Mouse (Mus musculus) forebrain, embryonic 10.5 days (tissue): ENCODE measurements around the gene Abi3bp. TPM values are rescaled to one million over a fixed set of nuclear protein-coding genes. Genes with fewer than 3 reads are reported as not detected.

Source experiments
- DNase-seq: peaks from one replicate; pipeline ENCODE4 v3.0.0-alpha.2; 2017; ENCODE audit warnings: low spot score; ENCODE audit errors: extremely low spot score
- H3K27ac ChIP-seq: fragments of 300-500 bp; sonication (generic); 2 replicates; pipeline ENCODE4 v1.5.1; 2016; ENCODE audit warnings: mild to moderate bottlenecking
- H3K27me3 ChIP-seq: fragments of 300-500 bp; sonication (generic); 2 replicates; pipeline ENCODE4 v1.6.1; 2016; ENCODE audit warnings: mild to moderate bottlenecking; ENCODE audit not compliant: poor library complexity, severe bottlenecking
- H3K36me3 ChIP-seq: fragments of 300-500 bp; sonication (generic); replicated peaks from 2 replicates; pipeline ENCODE4 v1.6.1; 2016; ENCODE audit warnings: mild to moderate bottlenecking, moderate library complexity
- H3K4me1 ChIP-seq: fragments of 300-500 bp; sonication (generic); 2 replicates; pipeline ENCODE4 v1.6.1; 2016
- H3K4me3 ChIP-seq: fragments of 300-500 bp; sonication (generic); 2 replicates; pipeline ENCODE4 v1.5.1; 2016; ENCODE audit warnings: mild to moderate bottlenecking, moderate library complexity
- H3K9me3 ChIP-seq: fragments of 300-500 bp; sonication (generic); 2 replicates; pipeline ENCODE4 v1.6.1; 2016; ENCODE audit warnings: mild to moderate bottlenecking, moderate library complexity
- WGBS: fragments of 180-500 bp; shearing (Covaris S2); methylation state at CpG from one replicate; pipeline ENCODE4 v1.1.7; 2016; 5-methylcytosine and 5-hydroxymethylcytosine counted together
- polyA plus RNA-seq: library from polyadenylated mRNA; unstranded; fragments of >200 nt; fragmentation: Nextera tagmentation; extraction: Ambion mirVana; gene quantifications from 2 replicates; pipeline ENCODE4 v1.2.1, GENCODE M21; 2016

Abi3bp gene
- polyA plus RNA-seq, 1 experiment from 2014 or later = 0.19 TPM

DNA sequence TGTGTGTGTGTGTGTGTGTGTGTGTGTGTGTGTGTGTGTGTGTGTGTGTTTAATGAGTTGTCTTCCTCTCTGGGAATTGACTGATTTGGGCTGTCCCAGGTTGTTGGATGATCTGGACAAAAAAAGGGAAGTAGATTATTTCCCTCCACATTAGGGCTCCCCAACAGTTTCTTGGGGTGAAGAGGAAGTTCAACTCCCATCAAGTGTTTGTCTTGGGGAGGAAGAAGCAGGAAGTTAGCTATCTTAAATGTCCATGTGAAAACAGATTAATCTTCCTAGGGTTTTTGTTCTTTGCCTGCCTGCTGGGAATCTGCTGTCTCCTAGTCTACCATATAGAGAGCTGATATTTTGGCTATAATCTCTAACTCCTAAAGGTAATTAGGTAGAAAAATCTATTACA, 181.2 kb downstream of the Abi3bp start:
- no peaks in the 10 kb centered on the region for H3K9me3 ChIP-seq
- no peak overlapping the region for H3K4me3 ChIP-seq
- H3K27me3 ChIP-seq = no peaks in the 10 kb centered on the region
- no peaks in the 10 kb centered on the region for H3K4me1 ChIP-seq
- H3K27ac ChIP-seq = no peak overlapping the region
- no peaks in the 10 kb centered on the region for H3K36me3 ChIP-seq
- DNase-seq = no peak

DNA sequence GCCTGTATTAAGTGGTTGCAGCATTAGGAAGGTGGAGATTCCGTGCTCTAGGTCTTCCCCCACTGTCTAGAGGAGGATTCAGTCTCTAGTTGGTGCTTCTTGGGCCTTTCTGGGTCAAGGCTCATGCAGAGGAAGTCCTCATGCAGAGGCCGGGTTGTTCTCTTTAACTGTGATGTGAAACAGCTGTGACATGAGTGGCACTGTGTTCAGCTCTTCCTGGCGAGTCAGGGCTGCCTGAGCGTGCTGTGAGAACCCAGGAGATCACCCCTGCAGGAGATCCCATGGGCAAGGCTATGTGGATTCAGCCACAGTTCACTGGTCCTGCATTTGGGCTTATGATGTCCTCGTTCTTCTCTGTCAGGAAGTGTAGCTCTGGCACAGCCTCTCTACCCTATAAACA, 191.8 kb downstream of the Abi3bp start:
- 77% methylated on average over 5 of the region's 5 CpGs for WGBS
- no peak for DNase-seq
- no peak overlapping the region for H3K27ac ChIP-seq

DNA sequence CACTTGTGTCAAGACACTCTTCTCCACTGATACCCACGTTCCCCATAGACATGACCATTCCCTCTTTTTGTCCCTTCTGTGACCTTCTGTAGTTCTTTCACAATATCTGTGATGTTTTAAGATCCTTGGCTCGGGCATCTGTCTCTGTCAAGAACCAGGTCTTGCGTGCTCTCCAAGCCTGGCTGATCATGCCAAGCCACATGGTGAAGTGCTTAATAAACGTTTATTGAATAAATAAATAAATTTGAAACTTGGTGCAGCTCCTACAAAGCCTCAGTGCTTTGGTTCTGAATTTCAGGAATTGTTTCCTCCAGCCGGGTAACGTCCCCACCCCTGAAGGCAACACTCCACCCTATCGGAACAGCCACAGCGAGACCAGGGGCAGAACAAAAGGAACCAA, 193.3 kb downstream of the Abi3bp start:
- H3K27ac ChIP-seq = no peak overlapping the region
- no peaks in the 10 kb centered on the region for H3K9me3 ChIP-seq
- no peak for DNase-seq
- no peak overlapping the region for H3K4me3 ChIP-seq
- WGBS = 90% methylated on average over 8 of the region's 8 CpGs
- no peaks in the 10 kb centered on the region for H3K27me3 ChIP-seq
- H3K4me1 ChIP-seq = peaks cover 3% of the 10 kb centered on the region; the same call in 1 of the 2 replicates
- H3K36me3 ChIP-seq = no peaks in the 10 kb centered on the region

More for the DNA sequence above, 191.8 kb downstream of the Abi3bp start:
- H3K36me3 ChIP-seq = no peaks in the 10 kb centered on the region
- peaks cover 3% of the 10 kb centered on the region; the same call in 1 of the 2 replicates for H3K4me1 ChIP-seq
- H3K4me3 ChIP-seq = no peak overlapping the region
- H3K27me3 ChIP-seq = no peaks in the 10 kb centered on the region
- H3K9me3 ChIP-seq = no peaks in the 10 kb centered on the region

DNA sequence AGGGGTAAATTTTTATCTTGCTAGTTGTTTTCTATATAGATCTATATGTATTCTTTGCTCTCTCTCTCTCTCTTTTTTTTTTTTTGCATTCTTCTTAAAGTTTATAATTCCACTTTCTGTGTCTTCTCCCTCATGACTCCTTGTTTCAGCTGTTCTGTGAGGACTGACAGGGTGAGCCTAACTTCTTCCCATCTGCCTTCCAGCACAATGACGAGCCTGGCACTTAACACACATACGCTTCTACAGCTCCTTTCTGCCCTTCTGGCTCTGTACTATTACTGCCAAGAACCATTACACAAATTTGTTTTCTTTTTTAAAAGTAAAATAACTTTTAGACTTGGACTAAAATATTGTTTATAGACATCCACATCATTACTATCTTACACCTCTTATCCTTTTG, 195.7 kb downstream of the Abi3bp start:
- Histone ChIP-seq H3K4me1 (peaks cover 3% of the 10 kb centered on the region; the same call in 1 of the 2 replicates), H3K9me3 (no peaks in the 10 kb centered on the region)
- WGBS = 94% methylated on average over 2 of the region's 2 CpGs

DNA sequence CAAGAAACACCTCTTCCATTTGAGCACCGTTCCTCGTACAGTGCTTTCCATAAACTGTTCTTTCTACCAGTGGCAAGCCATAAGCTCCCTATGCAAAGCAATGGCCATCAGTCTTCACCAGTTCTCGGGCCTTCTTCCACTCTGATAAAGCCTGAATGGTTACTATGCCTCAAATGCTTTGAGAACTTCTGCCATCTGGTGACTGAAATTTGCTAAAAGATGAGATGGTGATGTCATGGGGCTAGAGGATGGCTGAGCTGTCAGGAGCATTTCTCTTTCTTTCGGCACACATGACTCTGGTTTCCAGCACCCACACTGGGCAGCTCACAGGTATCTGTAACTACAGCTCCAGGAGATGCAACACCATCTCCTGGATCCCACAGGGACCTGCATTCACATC, 199.5 kb downstream of the Abi3bp start:
- no peaks in the 10 kb centered on the region for H3K4me1 ChIP-seq
- H3K36me3 ChIP-seq = no peaks in the 10 kb centered on the region
- no peaks in the 10 kb centered on the region for H3K9me3 ChIP-seq
- H3K27me3 ChIP-seq = no peaks in the 10 kb centered on the region
- no peak overlapping the region for H3K4me3 ChIP-seq
- 88% methylated on average over 4 of the region's 4 CpGs for WGBS
- H3K27ac ChIP-seq = no peak overlapping the region
- no peak for DNase-seq

More for the DNA sequence above, 195.7 kb downstream of the Abi3bp start:
- no peak overlapping the region for H3K4me3 ChIP-seq
- no peak overlapping the region for H3K27ac ChIP-seq
- no peak for DNase-seq
- H3K27me3 ChIP-seq = no peaks in the 10 kb centered on the region
- H3K36me3 ChIP-seq = no peaks in the 10 kb centered on the region

DNA sequence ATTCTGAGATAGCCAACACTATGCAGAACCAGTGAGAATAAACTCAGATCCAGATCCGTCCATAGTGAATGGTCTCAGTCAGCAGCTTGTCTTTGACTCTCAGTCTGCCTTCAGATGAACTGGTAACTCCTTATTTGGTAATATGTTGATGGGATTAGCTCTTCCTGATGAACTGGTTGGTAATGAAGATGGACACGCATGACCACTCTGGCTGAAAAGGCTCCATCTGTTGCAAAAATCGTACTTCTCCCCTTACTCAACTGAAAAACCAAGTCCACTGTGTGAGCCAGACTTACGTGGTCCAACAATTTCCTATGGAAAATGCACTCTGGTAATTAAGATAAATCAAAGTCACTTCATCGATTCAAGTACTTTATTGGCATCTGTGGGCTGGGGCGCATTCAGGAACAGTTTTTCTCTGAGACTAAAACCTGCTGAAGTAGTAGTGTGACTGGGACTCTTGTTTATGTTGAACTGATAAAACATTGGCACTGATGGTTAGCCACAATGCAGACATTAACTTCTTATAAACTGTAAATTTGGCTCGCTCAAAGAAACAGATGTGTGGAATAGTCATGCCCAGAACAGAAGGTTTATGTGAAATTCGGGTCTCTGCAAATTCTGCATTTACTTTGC, 203.4 kb downstream of the Abi3bp start:
- Histone ChIP-seq H3K4me3 (no peak overlapping the region), H3K27me3 (no peaks in the 10 kb centered on the region), H3K4me1 (no peaks in the 10 kb centered on the region), H3K36me3 (peaks cover 19% of the 10 kb centered on the region), H3K27ac (no peak overlapping the region), H3K9me3 (no peaks in the 10 kb centered on the region)
- 83% methylated on average over 8 of the region's 8 CpGs for WGBS
- no peak for DNase-seq

DNA sequence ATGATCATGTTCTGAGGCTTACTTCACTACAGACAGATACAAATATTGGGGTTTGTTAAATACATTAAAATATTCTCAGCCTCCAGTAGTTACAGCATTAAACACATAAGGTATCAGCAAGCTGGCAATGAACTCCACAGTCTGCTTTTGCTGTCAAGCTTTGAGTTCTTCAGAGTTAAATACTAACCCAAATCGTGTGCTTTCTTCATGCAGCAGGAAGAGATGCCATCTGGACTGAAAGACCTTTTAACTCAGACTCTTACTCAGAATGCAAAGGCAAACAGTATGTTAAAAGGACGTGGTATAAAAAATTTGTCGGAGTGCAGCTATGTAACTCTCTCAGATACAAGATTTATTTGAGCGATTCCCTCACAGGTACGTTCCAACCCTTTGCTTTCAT, 209.1 kb downstream of the Abi3bp start:
- H3K4me3 ChIP-seq = no peak overlapping the region
- WGBS = 96% methylated on average over 5 of the region's 5 CpGs
- no peak overlapping the region for H3K27ac ChIP-seq
- H3K4me1 ChIP-seq = no peaks in the 10 kb centered on the region
- no peaks in the 10 kb centered on the region for H3K9me3 ChIP-seq
- H3K27me3 ChIP-seq = no peaks in the 10 kb centered on the region
- H3K36me3 ChIP-seq = peaks cover 74% of the 10 kb centered on the region
- no peak for DNase-seq

DNA sequence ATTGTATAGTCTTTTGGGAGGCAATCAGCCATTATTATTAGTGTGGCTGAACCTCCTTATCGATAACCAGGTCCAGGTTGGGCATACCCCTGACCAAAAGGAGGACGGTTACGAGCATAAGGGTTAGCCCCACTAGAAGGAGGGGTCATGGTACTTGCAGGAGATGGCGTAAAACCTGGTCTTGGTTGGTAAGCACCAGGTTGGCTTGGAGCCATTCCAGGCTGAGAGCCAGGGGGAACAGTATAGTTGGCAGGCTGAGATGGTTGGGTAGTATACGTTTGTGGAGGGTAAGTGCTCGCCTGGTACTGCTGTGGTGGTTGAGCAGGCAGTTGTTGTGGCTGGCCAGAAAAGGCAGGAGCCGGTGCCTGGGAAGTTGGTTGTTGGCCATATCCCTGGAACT, 213.0 kb downstream of the Abi3bp start:
- 95% methylated on average over 7 of the region's 7 CpGs for WGBS
- Histone ChIP-seq H3K27ac (no peak overlapping the region), H3K9me3 (no peaks in the 10 kb centered on the region), H3K4me1 (no peaks in the 10 kb centered on the region), H3K27me3 (no peaks in the 10 kb centered on the region), H3K36me3 (peaks cover 93% of the 10 kb centered on the region), H3K4me3 (no peak overlapping the region)
- DNase-seq = no peak

DNA sequence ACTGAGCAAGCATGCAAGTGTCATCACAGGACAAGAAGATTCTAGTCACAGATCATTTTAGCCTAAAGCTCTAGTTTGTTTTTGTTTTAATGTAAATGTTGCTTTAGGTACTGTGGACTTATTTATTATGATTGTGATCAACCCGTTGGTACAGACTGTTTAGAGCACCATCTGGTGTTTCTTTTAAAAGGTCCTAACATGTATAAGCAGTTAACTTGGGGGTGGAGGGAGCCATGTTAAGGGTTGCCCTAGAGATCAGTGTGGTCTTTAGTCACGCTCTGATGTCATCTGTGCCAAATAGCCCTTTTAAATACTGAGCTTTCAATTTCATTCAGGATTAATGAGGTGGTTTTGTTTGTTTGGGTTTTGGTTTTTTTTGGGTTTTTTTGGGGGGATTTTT, 218.8 kb downstream of the Abi3bp start:
- H3K27ac ChIP-seq = no peak overlapping the region
- WGBS = 88% methylated on average over 2 of the region's 2 CpGs
- H3K9me3 ChIP-seq = no peaks in the 10 kb centered on the region
- no peaks in the 10 kb centered on the region for H3K4me1 ChIP-seq
- H3K36me3 ChIP-seq = peaks cover 93% of the 10 kb centered on the region
- no peak for DNase-seq
- H3K27me3 ChIP-seq = no peaks in the 10 kb centered on the region
- no peak overlapping the region for H3K4me3 ChIP-seq

DNA sequence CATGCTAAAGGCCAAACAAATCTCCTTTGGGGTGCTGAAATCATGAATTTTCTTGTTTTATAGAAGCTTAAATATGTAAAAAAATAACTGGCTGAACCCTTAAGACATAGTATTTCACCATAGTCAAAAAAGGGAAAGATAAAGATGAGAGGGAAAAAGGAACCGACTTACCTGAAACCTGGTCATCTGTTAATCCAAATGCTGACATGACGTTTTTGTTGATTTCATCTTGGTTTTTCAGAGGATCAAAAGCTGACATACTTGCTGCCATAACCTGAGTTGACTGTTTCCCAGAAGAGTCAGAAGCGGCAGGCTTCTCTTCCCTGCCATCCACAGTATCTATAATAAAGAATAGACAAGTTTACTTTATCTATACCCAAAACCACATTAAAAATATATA, 223.2 kb downstream of the Abi3bp start:
- DNase-seq = no peak
- no peaks in the 10 kb centered on the region for H3K27me3 ChIP-seq
- H3K36me3 ChIP-seq = peaks cover 87% of the 10 kb centered on the region
- 87% methylated on average over 3 of the region's 3 CpGs for WGBS
- H3K9me3 ChIP-seq = no peaks in the 10 kb centered on the region
- H3K27ac ChIP-seq = no peak overlapping the region
- H3K4me1 ChIP-seq = no peaks in the 10 kb centered on the region
- H3K4me3 ChIP-seq = no peak overlapping the region

DNA sequence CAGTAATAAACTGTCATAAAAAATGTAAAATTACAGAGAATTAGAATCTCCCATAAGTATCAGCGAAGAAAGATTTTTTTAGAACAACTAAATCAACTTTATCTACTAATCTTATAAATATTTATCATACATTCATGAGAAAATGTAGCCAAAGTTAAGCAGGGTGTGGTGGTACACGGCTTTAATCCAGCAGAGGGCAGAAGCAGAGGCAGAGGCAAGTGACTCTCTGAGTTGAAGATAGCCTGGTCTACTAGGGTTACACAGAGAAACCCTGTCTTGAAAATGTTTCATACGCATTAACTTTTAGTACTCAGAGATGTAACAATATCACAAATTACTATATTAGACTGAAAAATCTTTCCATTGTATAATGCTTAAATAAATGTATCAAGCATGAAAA, 228.1 kb downstream of the Abi3bp start:
- no peaks in the 10 kb centered on the region for H3K27me3 ChIP-seq

DNA sequence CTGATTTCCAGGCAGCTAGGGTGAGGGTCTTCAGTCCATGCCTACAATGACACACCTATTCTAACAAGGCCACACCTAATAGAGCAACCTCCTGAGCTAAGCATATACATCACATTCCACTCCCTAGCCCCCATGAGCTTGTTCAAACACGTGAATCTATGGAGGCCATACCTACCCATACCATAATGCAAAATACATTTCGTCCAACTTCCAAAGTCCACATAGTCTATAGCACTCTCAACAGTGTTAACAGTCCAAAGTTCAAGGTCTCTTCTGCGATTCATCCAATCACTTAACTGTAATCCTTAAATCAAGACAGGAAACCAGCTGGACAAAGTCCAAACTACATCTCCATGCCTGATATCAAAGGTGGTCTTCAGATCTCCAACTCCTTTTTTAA, 232.4 kb downstream of the Abi3bp start:
- no peak overlapping the region for H3K4me3 ChIP-seq
- no peaks in the 10 kb centered on the region for H3K27me3 ChIP-seq
- H3K9me3 ChIP-seq = no peaks in the 10 kb centered on the region
- H3K36me3 ChIP-seq = peaks cover 79% of the 10 kb centered on the region
- no peak overlapping the region for H3K27ac ChIP-seq
- no peaks in the 10 kb centered on the region for H3K4me1 ChIP-seq
- WGBS = 98% methylated on average over 3 of the region's 3 CpGs
- no peak for DNase-seq

More for the DNA sequence above, 228.1 kb downstream of the Abi3bp start:
- Histone ChIP-seq H3K9me3 (no peaks in the 10 kb centered on the region), H3K4me1 (no peaks in the 10 kb centered on the region), H3K36me3 (peaks cover 90% of the 10 kb centered on the region), H3K27ac (no peak overlapping the region), H3K4me3 (no peak overlapping the region)
- no peak for DNase-seq
- WGBS = 89% methylated on average over 3 of the region's 3 CpGs

DNA sequence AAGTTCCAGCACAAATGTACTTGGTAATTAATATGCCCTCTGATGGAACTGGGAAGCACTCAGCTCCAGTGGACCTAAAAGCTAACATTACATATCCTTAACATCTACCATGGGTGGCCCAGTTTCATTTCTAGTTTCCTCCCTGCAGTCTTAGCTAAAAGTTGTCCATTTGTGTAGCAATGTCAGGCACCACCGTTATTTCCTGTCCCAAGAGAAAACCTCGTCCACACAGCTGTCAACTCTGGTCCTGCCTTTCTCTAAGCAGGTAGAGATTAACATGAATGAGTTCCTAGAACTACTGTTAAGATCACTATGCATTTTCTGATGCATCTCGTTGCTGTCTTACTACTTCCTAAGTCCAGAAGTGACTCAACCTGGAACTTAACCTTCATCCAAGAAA, 237.9 kb downstream of the Abi3bp start:
- Histone ChIP-seq H3K27ac (0 out of 2 replicates have a peak overlapping the region, but pooled peaks have one; percentile 99), H3K36me3 (peaks cover 26% of the 10 kb centered on the region), H3K9me3 (no peaks in the 10 kb centered on the region), H3K27me3 (no peaks in the 10 kb centered on the region), H3K4me3 (peak overlapping the region; percentile 84), H3K4me1 (peaks cover 12% of the 10 kb centered on the region)
- no peak for DNase-seq
- 84% methylated on average over 3 of the region's 3 CpGs for WGBS
